Mouse (Mus musculus) urinary bladder, postnatal 4 days (tissue): ENCODE measurements at regions not wholly inside any gene's neighbourhood (a gene's known extent, or its start where the extent isn't known, plus 50 kb on each side); places are given as distances from the start of the nearest gene placed in this dataset.

Experiments
- DNase-seq, 2 experiments: peaks; one replicate each; pipeline ENCODE4 v3.0.0; 2021 to 2022; ENCODE audit warnings: low spot score in 2 of 2

- DNase-seq: no peak
Measured at GRCm38 (mm10) chr15:72411956-72412355, 1422.4 kb upstream of the Gm6569 start.
